Mouse (Mus musculus) 3134 (cell line): ENCODE measurements around the gene Bhlhb9.
"Not testable (repeated sequence)": the region's sequence is repeated elsewhere in the genome, so short reads cannot be mapped to it uniquely, and the experiment has no call there.

Experiments
- DNase-seq: peaks from one replicate; pipeline ENCODE4 v3.0.0-alpha.2; 2011; ENCODE audit warnings: low spot score; ENCODE audit not compliant: insufficient read length; ENCODE audit errors: extremely low read depth

The Bhlhb9 gene

GRCm38 (mm10) chrX:135797212-135797644 is at the start of gene Bhlhb9:
Gene Bhlhb9, plus strand, starts transcription at chrX:135797594.
- not testable (repeated sequence) for DNase-seq

GRCm38 (mm10) chrX:135752832-135753231 is 44.6 kb upstream of the Bhlhb9 start:
- no peak for DNase-seq

- DNase-seq = no peak
Measured at GRCm38 (mm10) chrX:135761707-135762106, 35.7 kb upstream of the Bhlhb9 start.

- DNase-seq = no peak
Measured at GRCm38 (mm10) chrX:135768043-135768548, 29.3 kb upstream of the Bhlhb9 start.

GRCm38 (mm10) chrX:135768565-135768964 is 28.8 kb upstream of the Bhlhb9 start:
- DNase-seq = no peak

GRCm38 (mm10) chrX:135791536-135791935 is 5.9 kb upstream of the Bhlhb9 start:
- DNase-seq = no peak

- no peak for DNase-seq
Measured at GRCm38 (mm10) chrX:135792326-135792725, 5.1 kb upstream of the Bhlhb9 start.

GRCm38 (mm10) chrX:135795591-135796304 is 1.6 kb upstream of the Bhlhb9 start:
- not testable (repeated sequence) for DNase-seq

GRCm38 (mm10) chrX:135796305-135797211 is 836 bp upstream of the Bhlhb9 start:
- not testable (repeated sequence) for DNase-seq

- no peak for DNase-seq
Measured at GRCm38 (mm10) chrX:135804149-135804548, 6.8 kb downstream of the Bhlhb9 start.

- DNase-seq = no peak
Measured at GRCm38 (mm10) chrX:135805780-135806179, 8.4 kb downstream of the Bhlhb9 start.

GRCm38 (mm10) chrX:135835896-135836295 is 38.5 kb downstream of the Bhlhb9 start:
- not testable (repeated sequence) for DNase-seq

- no peak for DNase-seq
Measured at GRCm38 (mm10) chrX:135837896-135838295, 40.5 kb downstream of the Bhlhb9 start.

- not testable (repeated sequence) for DNase-seq
Measured at GRCm38 (mm10) chrX:135838521-135839360, 41.3 kb downstream of the Bhlhb9 start, which contains the start of gene Gprasp2. Gene Gprasp2, plus strand, starts transcription at chrX:135839034.

GRCm38 (mm10) chrX:135839397-135840391 is 42.3 kb downstream of the Bhlhb9 start:
- not testable (repeated sequence) for DNase-seq

- not testable (repeated sequence) for DNase-seq
Measured at GRCm38 (mm10) chrX:135866806-135867205, 69.4 kb downstream of the Bhlhb9 start.

- no peak for DNase-seq
Measured at GRCm38 (mm10) chrX:135876679-135877078, 79.3 kb downstream of the Bhlhb9 start.

GRCm38 (mm10) chrX:135879626-135880025 is 82.2 kb downstream of the Bhlhb9 start:
- no peak for DNase-seq
